Mouse (Mus musculus) central nervous system, embryonic 14 days (tissue): ENCODE data around the gene Slc7a5. TPM values are rescaled to one million over a fixed set of nuclear protein-coding genes. Genes with fewer than 3 reads are reported as not detected.

Experiments used
- polyA plus RNA-seq: library from polyadenylated mRNA; depleted of rRNA; stranded (reverse); fragments of >200 nt; gene quantifications from 2 replicates; pipeline ENCODE4 v1.2.3, GENCODE M21; 2012; rRNA removed

Gene Slc7a5
- polyA plus RNA-seq = 61.9 and 66.3 TPM in 2 replicates

DNA sequence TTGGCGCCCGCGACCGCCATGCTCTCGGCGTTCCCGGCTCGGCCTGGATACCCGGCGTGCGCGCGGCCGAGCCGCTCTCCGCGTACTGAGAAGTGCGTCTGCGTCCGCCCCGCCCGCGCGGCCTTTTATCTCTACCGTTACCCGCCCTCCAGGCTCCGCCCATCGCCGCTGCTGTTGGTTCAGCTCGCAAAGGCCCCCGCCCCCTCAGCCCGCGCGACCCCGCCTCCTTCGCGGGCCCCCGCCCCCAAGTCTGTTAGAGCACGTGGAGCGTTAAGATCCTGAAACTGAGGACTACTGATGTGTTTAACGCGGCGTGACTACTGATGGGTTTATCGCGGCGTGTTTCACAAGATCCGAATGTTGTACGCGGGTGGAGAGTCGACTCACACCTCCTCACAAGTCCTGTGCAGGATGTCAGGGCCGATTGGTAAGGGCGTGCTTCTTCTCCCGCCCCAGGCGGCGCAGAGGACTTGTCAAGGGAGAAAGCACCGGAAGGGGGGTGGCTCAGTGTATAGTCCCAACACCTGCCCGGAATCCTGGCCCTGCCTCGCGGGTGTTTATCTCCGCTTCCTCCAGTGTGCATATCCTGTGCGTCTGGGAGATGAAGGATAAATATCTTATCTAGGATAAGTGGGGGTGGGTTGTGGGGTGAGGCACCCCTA lies at the start of gene Slc7a5:
TSS of gene Slc7a5 (minus strand) at position 108 of the 662 bp plus-strand sequence.

DNA sequence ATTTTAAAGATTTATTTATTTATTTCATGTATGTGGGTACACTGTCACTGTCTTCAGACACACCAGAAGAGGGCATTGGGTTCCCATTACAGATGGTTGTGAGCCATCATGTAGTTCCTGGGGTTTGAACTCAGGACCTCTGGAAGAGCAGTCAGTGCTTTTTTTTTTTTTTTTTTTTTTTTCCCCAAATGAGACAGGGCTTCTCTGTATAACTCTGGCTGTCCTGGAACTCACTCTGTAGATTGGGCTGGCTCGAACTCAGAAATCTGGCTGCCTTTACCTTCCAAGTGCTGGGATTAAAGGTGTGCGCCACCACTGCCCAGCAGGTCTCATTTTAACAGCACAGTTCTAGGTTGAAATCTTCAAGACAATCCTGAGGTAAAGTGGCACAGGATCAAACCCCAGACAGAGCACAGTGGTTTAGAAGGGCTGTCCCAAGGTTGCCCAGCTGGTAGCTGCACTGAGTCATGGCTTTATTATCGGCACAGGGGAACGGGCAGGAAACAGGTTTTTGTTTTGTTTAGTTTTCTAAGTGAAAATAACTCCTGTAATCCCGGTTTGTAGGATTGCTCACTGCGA lies 41.8 kb upstream of the Slc7a5 start, which contains the start of gene Banp:
TSS of gene Banp (plus strand) at position 529 of the 579 bp plus-strand sequence.

DNA sequence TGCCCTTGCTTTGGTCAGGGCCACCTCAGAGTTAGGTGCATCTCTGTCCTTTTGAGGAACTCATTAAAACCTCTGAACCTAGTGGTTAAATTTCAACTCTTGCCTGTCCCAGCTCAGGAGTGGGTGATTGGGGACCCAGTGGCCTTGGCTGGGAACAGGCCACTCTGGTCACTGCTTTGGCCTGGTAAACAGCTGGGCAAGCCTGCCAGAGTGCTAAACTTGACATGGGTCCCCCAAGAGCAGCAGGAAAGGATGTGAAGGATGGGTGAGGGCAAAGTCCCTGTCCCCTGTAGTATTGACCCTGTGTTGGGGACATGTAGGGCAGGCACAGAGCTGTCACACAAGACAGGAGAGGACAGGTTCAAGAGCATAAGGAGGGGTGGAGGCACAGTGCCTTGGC lies 37.3 kb upstream of the Slc7a5 start, which contains the start of gene Car5a:
TSS of gene Car5a (minus strand) at position 74 of the 400 bp plus-strand sequence.

Other genes with a start within 250 kb of the Slc7a5 start
- gene Jph3, start 178.1 kb downstream of the Slc7a5 start, polyA plus RNA-seq = 30.0 and 30.9 TPM in 2 replicates
- 47.1 and 51.9 TPM in 2 replicates for gene Klhdc4, start 78.1 kb downstream of the Slc7a5 start, polyA plus RNA-seq
- 0.05 and 0.07 TPM in 2 replicates for gene Car5a, start 37.2 kb upstream of the Slc7a5 start, polyA plus RNA-seq
- gene Banp, start 42.1 kb upstream of the Slc7a5 start, polyA plus RNA-seq = 98.4 and 99.6 TPM in 2 replicates